Mouse (Mus musculus): ENCODE data around the gene Irs2.

The Irs2 gene

GRCm38 (mm10) chr8:10980876-10981275 lies 27.4 kb downstream of the Irs2 start:
- DNase-seq: no peak

GRCm38 (mm10) chr8:10979916-10980315 lies 28.3 kb downstream of the Irs2 start:
- DNase-seq: no peak

DNA sequence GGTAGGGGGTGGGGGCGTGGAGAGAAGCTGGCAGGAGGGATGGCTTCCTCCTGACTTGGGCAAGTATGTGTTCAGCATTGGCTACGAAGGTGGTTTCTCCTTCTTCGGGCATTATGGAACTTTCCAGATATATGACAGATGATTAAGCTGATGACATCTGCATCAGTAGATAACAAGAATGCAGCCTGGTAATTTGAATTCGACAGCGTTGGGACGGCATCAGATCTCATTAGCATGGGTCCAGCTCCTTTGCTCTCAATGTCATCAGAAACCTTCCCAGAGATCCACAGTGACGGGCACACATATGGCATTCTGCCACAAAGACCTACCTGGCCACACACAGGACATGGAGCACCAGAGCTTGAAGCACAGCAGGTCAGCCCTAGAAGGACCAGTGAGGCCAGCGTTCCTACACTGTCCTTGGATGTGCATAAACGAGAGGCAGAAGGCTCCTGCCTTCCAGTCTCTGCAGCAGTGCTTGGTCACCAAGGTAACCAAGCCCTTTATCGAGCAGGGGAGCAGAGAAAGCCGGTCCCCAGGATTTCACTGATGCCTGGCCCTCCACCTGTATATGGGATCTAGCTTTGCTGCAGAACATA lies 29.0 kb downstream of the Irs2 start:
- DNase-seq: no peak

DNA sequence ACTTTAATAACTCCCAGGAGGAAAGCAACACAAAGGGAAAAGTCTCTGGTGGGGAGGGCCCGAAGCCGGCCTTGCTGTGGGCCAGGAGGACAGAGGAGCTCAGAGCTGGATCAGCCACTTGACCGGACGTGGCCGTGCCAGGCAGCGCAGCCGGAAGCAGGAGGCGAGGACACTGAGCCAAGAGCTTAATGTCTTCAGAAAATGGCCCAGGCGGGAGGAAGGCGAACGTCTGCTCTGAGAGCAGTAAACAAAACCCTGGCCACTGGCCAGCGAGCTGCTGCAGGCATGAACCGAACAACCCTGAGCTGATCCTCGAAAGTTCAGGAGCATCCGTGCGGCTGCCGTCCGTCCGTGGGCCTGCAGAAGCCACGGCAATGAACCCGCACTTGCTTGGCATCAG lies 29.9 kb downstream of the Irs2 start:
- DNase-seq: peak; percentile 59 to 65

DNA sequence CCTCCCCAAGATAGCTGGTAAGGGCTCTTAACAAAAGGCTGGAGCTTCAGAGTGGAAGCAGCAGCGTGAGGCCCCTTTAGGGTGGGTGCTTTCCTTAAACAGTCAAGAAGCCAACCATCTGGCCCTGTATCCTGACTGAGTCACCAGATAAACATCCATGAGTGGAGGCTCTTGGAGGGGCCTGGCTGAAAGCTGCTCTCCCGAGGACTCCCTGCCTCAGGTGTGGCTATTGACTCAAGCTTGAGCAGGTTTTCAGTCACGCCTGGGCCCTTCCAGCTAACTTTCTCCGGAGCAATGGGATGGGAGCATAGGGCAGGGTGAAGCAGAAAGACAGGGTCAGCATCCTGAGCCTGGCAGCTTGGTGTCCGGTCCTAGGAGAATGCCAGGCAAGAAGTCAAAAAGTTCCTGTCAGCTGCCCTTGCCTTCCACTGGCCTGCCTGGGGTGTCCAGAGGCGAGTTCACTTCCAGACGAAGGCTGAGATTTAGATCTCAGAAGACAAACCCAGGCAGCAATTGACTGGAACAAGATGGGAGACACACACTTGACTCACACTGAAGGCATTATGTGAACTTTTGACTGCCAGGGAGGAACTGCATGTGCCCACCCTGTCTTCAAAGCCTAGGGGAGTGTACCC lies 30.4 kb downstream of the Irs2 start:
- no peak for DNase-seq

- no peak for DNase-seq
These were observed 33.6 kb downstream of the Irs2 start for GRCm38 (mm10) chr8:10974659-10975058.

GRCm38 (mm10) chr8:10974126-10974525 lies 34.1 kb downstream of the Irs2 start:
- DNase-seq: no peak

- DNase-seq: no peak
These were observed 35.3 kb downstream of the Irs2 start for GRCm38 (mm10) chr8:10972851-10973452.

DNA sequence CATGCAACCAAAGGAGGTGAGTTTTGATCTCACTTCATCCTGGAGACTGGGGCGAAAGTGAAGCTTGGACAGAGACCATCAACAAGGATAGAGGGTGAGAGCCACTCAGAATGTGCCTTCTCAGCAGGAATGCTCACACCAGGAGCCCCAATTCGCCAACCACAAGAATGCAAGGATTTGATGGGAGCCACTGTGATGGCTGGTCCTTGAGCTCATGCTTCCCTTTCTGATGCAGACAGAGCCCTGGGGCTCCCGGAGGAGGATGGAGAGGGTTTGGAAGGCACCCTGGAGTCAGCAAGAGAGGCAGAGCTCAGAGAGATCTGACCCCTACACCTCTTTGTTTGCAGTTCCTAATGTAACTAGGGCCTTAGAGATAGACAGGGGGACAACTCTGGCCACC lies 36.3 kb downstream of the Irs2 start:
- no peak for DNase-seq

DNA sequence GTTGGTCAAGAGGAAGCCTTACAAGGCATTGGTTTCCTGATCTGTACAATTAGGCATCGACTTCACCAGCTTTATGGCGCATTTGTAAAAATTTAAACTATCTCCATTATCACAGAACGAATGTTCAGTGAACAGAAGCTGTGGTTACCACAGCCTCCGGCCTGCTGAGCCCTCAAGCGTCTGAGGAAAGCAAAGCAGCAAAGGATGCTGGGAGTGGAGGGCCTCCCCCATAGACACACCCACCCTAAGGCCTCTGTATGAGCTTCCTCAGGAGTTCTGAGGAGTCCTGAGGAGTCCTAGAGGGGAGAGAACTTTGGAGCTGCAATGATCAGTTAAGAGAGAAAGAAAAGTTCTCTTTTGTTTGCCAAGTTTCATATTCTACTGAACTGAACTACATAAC lies 36.7 kb downstream of the Irs2 start:
- no peak for DNase-seq

DNA sequence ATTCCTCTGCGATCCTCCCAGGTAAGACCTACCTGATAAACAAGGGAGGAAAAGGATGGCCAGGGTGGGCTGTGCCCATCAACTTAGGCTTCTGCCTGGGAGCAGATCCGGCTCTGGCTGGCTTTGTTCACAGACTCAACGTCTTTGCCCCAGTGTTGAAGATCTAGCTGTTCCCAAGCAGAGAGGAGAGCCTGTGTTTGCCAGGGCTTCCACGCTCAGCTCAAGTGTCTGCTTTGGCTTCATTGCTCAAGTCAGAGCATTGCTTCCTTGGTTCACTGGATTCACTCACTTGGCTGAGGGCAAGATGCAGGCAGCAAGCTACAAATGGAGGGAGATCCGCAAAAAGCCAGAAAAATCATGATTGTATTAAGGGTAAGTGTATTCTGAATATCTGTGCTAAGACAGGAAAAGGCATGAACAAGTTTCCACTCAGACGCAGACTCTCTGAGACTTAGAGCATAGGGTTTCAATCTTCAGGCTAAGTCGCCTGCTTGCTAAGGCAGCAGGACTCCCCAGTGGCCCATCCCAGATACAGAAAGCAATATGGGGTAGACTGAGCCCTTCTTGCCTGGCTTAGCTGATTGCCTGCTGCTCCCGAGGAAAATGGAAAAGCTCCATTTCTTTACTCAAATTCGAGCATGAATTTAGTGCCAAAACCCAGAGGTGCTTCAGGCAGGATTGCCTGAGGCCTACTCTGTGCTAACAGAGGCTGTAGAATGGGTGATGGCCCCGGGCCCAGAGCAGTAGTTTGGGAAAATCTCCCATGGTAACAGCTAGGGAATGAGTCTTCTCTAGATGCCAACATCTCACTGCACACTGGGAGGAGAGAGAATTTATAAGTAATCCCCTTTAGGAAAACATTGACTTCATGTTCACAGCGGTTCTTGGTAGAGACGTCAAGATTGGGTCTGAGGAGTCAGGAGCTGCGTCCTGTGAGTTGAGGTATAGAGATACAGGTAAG lies 37.5 kb downstream of the Irs2 start:
- DNase-seq: no peak

DNA sequence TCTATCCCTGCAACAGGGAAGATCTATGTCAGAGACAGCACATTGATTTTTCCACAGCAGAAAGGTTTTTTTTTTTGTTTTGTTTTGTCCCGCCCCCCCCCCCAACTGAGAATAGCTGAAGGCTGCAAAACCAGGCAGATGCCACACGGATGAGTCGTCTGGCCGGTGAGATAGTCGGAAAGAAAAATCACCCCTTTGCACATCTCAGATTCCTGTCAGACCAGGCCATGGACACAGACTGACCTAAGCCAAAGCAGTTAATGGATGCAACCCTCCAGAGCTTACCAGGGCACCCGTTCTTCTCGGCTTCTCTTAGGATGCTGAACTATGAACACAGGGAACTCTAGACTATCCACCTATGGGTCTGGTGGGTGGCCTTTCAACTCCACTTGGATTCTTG lies 39.6 kb downstream of the Irs2 start:
- no peak for DNase-seq

DNA sequence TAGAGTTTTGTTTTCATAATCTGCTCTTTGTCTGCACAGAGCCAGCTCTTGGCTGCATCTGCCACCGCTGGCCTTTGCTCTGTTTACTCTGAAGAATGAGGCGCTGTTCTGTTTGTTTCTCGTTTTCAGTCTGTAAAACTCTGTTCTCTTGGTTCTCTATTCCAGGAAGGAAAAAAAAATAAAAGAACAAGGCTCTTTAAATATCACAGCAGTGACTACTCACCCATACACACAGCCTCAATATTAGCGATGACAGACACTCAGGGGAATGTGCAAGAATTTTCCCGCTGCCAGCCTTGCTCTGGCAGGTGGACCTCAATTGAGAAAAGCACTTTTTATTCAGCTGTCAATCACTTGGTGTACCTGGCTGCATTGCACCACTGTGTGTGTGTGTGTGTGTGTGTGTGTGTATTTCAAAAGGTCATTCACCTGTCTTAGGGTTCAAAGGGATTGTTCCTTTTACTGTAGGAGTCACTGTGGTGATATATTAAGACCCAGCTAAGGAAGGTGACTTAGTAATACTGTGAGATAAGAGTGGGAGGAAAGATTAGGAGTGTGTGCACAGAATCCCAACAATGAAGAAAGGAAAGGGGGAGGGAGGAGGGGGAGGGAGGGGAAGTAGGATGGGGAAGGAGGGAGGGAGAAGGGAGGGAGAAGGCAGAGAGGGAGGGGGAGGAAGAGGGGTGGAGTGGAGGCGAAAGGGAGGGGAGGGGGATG lies 42.7 kb downstream of the Irs2 start:
- DNase-seq: no peak

GRCm38 (mm10) chr8:10964511-10965099 lies 43.7 kb downstream of the Irs2 start:
- no peak for DNase-seq

GRCm38 (mm10) chr8:10961989-10962388 lies 46.3 kb downstream of the Irs2 start:
- peak; percentile 76 to 78 for DNase-seq

DNA sequence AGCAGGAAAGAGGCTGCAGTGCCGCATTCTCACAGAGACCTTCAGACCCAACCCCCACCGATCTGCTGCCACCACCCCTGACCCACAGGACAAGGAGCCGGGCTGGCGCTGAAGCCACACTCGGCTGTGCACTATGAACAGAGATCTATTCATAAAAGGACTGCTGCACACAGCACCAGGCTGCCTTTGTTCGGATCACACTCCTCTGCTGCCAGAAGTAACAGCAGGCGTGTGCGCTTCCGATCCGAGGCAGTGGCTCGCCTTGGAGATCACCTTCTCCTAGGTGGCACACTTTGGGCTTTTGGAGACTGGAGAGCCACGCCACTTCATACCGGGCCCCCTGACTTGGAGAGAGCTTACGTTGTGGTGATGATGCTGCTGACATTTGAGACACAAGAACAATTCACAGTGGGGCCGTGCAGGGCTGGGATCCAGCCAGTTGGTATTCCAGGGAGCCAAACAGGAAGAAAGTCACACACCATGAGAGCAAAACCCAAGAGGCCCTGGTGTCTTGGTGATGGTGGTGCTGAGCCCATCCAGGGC lies 47.9 kb downstream of the Irs2 start:
- no peak for DNase-seq

DNA sequence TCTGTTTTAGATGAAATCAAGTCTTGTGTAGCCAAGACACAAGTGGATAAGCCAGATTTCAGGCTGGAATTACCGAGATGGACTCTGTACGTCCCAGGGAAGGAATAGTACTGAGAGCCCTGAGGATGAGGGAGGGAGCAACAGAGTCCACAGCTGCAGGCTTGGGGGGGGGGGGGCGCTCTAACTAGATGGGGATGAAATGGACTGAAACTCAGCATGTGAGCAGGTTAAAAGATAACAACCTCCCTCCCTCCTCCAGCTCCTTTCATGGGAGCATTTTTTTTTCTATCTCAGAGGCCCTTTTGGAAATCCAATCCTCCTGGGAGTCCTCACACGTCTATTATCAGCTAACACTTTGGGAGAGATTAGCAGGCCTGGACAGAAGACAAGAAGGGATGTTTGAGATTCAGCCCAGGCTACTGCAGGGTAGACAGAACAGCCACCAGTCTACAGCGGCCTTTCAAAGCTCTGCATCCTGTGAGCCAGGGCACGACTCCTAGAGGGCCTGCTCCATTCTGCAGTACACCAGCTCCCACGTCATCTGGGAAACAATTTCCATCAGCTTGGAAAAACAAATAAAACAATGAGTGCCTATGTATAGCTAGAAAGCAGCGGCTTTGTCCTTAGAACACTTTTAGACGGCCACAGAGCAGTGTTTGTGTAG lies 50.8 kb downstream of the Irs2 start:
- DNase-seq: no peak

GRCm38 (mm10) chr8:10953346-10954053 lies 54.8 kb downstream of the Irs2 start:
- peak; percentile 94 to 95 for DNase-seq

DNA sequence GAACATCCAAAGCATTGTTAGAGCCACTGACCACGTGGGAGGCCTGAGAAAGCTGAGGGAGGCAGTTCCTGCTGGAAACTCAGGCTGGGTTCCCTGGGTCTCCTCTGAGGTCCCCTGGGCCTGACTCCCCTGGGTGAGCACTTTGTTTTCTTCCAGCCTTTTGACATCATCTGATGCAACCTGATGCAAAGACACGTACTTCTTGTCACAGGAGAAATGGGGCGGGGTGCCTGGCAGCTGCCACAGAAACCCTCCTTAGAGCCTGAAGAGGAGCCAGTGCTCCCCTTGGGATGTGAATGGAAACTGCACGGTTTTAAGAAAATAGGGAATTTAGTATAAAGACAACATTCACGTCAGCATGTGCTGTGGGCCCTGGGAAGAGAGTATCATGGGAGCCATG lies 55.6 kb downstream of the Irs2 start:
- DNase-seq: no peak

DNA sequence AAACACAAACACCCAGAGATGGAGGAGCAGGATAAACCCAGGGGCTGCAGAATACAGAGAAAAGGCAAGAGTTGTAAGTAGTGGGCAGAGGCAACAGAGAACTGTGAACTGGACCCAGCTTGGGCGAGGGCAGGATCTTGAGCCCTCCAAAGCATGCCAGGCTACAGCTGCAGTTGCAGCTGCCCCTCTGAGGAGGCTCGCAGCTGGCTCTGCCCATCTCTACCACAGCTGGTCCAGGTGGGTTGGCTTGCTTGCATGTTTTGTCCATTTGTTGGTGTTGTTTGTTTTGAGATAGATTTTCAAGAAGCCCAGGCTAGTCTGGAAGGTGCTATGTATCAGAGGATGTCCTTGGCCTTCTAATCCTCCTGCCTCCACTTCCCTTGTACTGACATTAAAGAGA lies 56.0 kb downstream of the Irs2 start:
- no peak for DNase-seq

DNA sequence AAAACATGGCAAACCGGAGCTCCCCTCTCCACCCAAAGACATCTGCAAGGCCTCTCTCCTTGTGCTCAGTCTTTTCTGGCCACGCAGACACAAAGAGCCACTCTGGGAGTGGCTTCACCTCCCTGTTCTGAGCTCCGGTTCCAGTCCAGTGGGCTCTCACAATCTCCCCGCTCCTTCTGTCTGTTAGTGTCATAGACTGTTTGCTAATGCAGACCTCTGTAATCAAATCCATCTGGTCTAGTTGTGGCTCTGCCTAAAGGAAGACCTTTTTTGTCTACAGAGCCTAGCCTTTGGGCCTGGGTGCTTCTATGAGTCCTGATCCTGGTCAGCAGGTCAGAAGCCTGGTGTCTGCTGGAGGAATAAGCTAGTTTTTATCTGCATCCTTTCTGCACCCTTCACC lies 56.7 kb downstream of the Irs2 start:
- DNase-seq: no peak
